Mouse (Mus musculus): ENCODE results near the gene Cpsf2. TPM values are rescaled to one million over a fixed set of nuclear protein-coding genes. Genes with fewer than 3 reads are reported as not detected.

Gene Cpsf2
- total RNA-seq, 2 experiments from 2014 or later = 32.1 to 32.9 TPM

DNA sequence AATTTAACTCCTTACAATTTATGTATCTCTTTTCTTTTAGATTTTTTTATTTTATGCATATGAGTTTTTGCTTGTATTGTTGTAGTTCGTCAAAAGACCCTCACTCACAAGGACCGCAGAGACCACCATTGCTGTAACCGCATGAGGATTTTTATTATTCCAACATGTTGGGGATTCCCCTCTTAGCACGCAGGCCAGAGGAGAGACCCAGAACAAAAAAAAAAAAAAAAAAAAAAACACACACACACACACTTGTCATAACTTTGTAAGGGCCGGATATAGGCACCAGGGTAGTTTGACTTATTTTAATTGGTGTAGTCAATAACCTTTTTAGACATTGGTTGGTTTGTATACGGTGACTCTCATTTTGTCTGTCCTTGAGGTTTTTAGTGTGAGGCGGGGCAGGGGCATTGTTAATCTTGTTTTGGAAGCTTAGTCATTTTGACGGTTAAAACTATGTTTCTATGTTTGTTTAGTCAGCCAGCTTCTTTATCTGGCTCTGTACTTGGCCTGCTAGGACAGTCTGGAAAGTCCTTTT lies 3.5 kb downstream of the Cpsf2 start:
- DNase-seq (ENCODE audit: low spot score in 2 of 2) = no peak

DNA sequence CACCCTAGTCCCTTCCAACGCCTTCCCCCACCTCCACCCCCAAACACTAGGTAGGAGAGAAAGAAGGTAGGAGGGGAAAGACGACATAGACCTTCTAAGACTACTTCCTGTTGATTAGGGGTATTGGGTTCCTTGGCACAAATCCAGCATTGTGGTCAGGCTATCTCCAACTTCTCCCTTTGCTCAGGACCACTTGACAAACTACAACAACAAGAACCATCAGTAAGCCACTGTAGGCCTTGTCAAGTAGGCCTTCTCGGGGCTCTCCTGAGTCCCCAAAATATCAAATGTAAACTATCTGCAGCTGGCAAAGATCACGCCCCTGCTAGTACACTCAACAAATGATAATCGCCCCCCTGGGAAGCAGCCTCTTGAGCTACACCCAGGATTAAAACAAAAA lies 4.5 kb downstream of the Cpsf2 start:
- DNase-seq (ENCODE audit: low spot score in 2 of 2) = no peak

DNA sequence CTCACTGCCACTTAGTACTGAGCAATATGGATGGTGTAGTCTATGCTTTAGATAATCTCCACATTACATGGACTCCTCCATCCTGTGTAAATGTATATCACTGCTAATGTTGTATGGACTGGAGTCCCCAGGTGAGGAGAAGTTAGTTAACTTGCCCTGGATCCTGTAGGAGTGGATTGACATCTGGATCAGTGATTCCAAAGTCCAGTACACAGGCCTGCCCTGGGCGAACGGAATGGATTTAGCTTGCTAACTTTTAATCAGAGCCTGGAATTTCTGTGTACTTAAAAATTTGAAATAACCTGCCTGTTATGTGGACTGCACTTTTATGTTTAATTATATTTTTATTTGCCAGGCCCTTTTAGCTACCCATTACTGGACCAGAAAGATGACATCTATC lies 5.8 kb downstream of the Cpsf2 start:
- no peak for DNase-seq (ENCODE audit: low spot score in 2 of 2)

GRCm38 (mm10) chr12:101982977-101983376 lies 7.2 kb downstream of the Cpsf2 start:
- DNase-seq (ENCODE audit: low spot score in 2 of 2) = no peak

- peak in 1 of 2 experiments; percentile 27 for DNase-seq (ENCODE audit: low spot score in 2 of 2)
These were observed 9.3 kb downstream of the Cpsf2 start for GRCm38 (mm10) chr12:101985110-101985509.

- no peak for DNase-seq (ENCODE audit: low spot score in 2 of 2)
These were observed 11.9 kb downstream of the Cpsf2 start for GRCm38 (mm10) chr12:101987659-101988058.

DNA sequence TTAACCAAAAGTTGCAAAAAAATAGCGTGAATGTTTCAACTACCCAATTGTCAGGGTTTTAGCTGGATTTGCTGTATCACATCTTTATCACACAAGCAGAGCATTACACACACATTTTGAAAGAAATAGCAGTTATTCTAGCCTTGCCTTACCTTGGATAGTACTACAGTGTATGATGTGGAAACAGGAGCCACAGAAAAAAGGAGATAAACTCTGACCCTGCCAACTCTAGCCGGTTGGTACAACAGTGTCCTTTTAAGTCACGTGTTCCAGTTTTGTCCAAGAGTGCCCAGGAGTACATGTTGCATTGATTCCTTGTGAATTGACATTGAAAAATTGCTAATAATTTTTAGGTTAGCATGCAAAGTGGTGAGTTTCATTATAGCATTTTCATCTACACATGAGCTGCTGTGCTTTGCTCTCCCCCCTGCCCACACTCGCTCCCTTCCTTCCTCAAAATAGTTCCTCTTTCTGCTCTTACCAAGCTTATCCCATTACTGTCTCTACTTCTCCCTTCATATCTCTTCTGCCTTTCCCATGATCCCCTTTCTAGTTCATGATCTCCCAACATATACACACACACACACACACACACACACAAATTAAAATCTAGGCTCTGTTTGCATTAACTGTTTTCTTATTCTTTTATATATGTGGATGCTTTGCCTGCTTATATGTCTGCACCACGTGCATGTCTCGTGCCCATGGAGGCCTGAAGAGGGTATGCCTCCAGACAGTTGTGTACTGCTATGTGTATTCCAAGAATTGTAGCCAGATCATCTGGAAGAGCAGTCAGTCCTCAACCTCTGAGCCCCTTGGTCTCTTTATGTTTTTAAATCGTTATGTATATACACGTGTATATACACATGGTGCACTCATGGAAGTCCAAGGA lies 19.0 kb downstream of the Cpsf2 start:
- DNase-seq (ENCODE audit: low spot score in 2 of 2) = no peak

DNA sequence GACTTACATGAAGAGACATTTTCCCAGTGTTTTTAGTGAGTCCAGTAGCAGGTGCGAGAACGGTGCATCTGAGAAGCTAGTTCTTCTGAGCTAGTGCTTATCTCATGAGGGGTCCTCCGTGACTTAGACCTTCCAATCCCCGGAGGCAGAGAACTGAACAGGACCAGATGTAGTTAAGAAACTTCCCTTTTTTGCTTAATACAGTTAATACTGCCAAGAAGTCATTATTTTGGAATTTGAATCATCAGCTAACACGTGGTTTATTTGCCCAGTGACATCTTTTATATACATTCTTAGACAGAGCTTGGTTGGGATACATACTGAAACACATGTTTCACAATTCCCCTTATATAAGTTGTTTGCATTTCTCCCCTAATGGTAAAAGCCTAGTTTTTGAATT lies 23.1 kb downstream of the Cpsf2 start:
- no peak for DNase-seq (ENCODE audit: low spot score in 2 of 2)

- no peak for DNase-seq (ENCODE audit: low spot score in 2 of 2)
These were observed 25.0 kb downstream of the Cpsf2 start for GRCm38 (mm10) chr12:102000785-102001184.

- DNase-seq (ENCODE audit: low spot score in 2 of 2) = no peak
These were observed 32.6 kb downstream of the Cpsf2 start for GRCm38 (mm10) chr12:102008111-102008977.

GRCm38 (mm10) chr12:102009551-102009950 lies 33.8 kb downstream of the Cpsf2 start:
- no peak for DNase-seq (ENCODE audit: low spot score in 2 of 2)

DNA sequence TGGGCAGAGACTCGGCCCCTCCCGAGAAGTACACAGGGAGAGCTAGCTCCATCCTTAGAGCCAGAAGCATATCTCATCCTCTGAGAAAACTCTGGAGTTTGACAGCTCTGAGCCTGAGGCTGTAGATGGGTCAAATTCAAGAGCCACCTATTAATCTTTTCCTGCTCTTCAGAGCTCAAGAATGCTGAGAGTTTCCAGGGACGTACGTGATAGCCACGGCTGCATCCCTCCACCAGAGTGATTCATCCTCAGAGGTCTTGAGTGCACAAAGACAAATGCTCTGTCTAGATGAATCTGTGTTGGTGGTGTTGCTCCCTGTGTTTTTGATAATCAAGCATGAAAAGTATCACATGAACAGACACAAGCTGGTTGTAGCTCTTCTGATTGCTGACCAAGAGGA lies 38.6 kb downstream of the Cpsf2 start:
- DNase-seq (ENCODE audit: low spot score in 2 of 2) = no peak

GRCm38 (mm10) chr12:102015127-102015526 lies 39.3 kb downstream of the Cpsf2 start:
- DNase-seq (ENCODE audit: low spot score in 2 of 2) = no peak

- DNase-seq (ENCODE audit: low spot score in 2 of 2) = peak in 1 of 2 experiments; percentile 35
These were observed 46.1 kb downstream of the Cpsf2 start for GRCm38 (mm10) chr12:102021923-102022322.

DNA sequence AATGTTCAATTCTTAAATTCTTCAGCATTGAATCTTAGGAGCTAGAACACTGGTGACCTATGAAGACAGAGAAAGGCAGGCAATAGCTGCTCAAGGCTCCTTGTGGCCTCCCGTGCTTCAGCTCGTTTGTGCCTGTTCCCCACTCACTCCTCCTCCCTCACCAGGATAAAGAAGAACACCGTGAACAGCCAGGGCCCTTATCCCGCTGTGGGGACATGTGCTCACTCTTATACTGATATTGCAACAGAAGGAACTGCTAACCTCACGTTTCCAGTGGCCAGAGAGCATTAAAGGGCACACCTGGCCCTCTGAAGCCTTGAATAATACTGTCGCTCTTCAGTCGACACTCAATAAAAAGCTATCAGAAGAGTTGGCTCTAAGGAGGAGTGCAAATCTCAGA lies 53.4 kb downstream of the Cpsf2 start:
- DNase-seq (ENCODE audit: low spot score in 2 of 2) = no peak

- DNase-seq (ENCODE audit: low spot score in 2 of 2) = no peak
These were observed 54.2 kb downstream of the Cpsf2 start for GRCm38 (mm10) chr12:102029892-102030446.

- no peak for DNase-seq (ENCODE audit: low spot score in 2 of 2)
These were observed 59.1 kb downstream of the Cpsf2 start for GRCm38 (mm10) chr12:102034934-102035333.

- DNase-seq (ENCODE audit: low spot score in 2 of 2) = no peak
These were observed 64.1 kb downstream of the Cpsf2 start for GRCm38 (mm10) chr12:102039861-102040260.

GRCm38 (mm10) chr12:102041699-102042098 lies 65.9 kb downstream of the Cpsf2 start:
- no peak for DNase-seq (ENCODE audit: low spot score in 2 of 2)

- DNase-seq (ENCODE audit: low spot score in 2 of 2) = peak in 1 of 2 experiments; percentile 12
These were observed 66.5 kb downstream of the Cpsf2 start for GRCm38 (mm10) chr12:102042247-102042646.

DNA sequence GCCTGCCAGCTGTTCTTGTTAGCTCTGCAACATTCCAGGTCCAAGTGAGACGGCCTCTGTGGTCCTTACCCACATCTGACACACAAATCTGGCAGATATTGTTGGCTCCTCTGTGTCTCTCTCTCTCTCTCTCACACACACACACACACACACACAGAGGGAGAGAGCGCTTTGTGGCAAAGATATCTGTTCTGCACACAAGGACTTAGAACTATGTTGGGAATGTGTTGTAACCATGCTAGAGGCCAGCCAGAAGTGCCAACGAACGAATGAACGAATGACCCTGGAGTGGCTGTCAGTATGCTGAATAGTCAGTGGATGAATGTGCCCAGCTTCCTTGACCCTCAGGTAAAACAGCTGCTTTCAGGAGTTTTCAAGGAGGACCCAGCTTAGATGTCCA lies 68.1 kb downstream of the Cpsf2 start:
- DNase-seq (ENCODE audit: low spot score in 2 of 2) = no peak

Measured in layer of hippocampus, postnatal 14 days (tissue).